Mouse (Mus musculus) spleen, postnatal 10 days (tissue): Measurements from ENCODE around the gene Btla.
A peak's percentile ranks its signal among the peaks of the same experiment; 100 is the strongest.

Source experiments
- DNase-seq, 2 experiments: peaks; one replicate each; pipeline ENCODE4 v3.0.0; 2021 to 2022; ENCODE audit warnings: low spot score in 2 of 2

Btla gene

DNA sequence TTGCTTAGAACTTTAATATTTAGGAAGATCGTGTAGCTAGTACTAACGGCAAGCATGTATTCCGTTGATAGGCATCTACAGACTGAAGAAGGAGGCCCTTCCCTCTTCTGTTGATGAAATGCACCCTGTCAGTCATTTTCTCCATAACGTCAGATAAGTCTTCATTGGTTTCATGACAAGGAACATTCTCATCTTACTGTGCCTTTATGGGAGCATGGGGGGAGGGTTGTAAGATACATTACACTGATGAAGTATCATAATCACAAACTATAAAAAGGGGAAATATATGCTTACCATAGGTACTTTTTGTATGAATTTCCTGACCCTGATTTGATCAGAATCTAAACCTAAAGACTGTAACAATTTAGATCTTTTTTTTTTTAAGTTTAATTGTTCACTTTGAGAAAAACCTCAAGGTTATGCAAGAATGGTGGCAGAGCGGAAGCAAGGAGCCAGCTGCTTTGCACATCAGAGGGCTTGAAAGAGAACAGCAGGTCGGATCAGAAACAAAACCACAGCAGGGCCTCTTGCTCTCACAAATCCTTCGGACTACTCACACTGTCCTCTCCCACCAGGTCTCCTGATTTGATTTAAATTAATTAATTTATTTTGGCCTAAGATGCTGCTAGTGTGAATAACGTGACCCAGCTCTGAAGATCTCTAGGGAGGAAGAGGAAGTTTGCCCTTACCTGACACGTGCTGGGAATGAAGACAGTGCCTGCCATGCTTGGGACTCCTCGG lies at the start of gene Btla:
Gene Btla, plus strand, starts transcription at position 668 of the 741 bp plus-strand sequence.
- peak in 1 of 2 experiments; percentile 55 for DNase-seq

DNA sequence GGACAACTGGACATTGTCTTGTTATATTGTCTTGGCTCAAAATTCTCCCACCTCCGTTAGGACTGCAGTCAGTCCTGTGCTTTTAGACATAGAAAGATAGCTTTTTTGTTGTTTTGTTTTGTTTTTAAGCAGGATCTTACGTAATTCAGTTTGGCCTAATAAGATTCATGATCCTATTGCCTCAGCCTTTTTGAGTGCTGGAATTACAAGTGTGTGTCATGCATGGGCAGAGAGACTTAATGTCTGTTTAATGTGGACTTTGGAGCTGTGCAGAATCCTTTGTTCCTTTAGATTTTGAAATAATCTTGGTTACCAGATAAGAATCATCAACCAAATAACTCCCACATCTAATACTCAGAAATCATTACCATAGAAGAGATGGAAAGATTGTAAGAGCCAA lies 45.6 kb upstream of the Btla start:
- DNase-seq = no peak

DNA sequence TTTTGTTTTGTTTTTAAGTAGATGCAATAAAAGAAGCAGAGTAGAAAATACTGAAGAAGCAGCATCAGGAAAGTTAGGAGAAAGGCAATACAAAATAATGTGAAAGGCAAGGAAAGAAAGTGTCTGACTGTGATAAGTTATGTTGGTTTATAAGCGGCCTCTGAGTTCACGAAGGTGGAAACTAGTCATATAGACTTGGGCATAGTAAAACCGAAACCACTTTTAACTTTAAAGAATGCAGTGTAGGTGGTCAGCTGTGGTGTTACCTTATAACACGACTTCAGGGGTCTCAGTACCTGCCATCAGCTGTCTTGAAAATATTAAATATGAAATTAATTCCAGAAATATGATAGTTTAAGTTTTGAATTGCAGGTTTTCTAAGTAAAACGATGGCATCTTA lies 42.3 kb upstream of the Btla start:
- DNase-seq = no peak

DNA sequence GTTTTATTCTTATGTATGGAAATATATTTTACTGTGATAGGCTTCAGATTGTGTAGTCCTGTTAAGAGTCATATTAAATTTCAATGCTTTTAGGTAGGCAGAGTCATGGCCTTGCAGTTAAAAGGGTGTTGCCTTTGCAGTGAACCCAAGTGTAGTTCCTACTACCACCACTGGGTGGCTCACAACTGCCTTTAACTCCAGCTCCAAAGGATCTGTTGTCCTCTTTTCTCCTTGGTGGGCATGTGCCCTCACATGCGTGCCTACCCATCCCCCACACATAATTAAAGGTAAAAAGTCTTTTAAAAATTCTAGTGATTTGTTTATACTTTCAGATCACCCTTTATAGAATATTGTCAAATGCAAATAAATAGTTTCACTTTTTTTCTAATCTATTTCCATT lies 31.5 kb upstream of the Btla start:
- DNase-seq = peak; percentile 40 to 81

DNA sequence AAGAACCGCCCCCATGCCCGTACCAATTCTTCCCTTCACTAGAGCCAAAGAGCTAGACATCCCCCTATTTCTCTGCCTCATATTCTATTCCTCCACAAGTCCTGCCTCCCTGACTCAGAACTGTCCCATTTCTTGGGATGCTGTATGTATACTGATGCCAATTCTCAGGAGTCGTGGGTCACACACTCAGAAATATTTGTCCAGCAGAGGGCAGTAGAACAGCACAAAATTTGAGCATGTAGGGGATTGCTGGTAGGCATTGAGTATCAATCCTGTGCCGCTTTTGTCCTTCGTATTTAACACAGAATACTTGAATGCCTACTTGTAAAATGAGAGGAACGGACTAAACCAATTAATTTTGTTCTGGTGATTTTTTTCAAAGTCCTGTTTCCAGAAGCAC lies 27.3 kb upstream of the Btla start:
- DNase-seq = peak; percentile 18 to 62

DNA sequence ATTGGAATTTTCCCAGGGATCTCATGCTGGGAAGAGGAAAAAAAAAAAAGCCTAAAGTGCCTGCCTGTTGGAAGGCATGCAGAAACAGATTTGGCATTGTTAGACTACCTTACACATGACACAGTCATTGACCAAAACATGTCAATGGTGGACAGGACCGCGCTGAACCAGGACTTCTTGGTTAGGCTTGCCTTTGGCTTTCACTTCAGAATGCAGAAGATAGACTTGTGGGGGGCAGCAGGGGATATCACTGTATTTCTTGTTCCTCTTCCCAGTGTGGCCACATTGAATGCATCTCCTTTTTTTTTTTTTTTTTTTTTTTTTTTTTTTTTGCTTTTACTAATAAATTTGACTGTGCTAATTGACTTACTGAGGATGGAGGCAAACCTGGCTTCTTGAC lies 22.7 kb upstream of the Btla start:
- no peak for DNase-seq

DNA sequence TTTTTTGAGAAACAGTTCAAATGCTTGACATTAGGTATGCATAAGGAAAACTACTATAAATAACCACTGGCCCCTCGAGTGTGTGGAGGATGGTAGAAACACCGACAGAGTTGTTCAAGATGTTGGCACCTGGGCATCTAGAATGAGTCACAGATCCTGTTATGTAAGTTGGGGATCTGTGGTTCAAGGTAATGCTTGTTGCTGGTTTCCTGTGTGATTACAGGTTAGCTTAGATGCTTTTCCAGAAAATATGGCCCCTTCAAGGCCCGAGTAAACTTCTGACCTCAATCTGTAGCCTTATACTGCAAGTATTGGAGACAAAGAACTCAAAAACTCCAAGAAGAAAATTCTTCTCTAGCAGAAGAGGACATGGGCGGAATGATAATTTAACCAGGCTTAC lies 19.7 kb upstream of the Btla start:
- DNase-seq = no peak

DNA sequence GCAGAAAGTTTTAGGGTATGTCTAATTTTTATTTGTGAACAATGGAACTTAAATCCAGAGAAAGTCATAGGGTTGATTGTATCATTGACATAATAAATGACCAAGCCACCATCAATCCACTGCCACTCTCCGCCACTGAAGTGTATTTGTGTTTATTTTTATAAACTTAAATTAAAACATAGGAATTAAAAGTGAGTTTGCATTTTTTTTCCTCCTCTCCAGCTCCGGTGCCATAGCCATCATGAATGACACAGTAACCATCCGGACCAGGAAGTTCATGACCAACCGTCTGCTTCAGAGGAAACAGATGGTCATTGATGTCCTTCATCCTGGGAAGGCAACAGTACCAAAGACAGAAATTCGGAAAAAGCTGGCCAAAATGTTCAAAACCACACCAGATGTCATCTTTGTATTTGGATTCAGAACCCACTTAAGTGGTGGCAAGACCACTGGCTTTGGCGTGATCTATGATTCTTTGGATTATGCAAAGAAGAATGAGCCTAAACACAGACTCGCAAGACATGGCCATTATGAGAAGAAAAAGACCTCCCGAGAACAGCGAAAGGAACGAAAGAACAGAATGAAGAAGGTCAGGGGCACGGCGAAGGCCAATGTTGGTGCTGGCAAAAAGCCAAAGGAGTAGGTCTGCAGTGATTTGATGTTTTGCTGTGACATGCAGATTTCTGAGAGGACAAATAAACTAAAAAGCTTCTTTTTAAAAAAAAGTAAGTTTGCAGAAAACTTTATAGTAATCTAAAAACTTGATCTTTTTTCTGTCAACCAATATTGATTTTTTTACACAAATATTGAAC lies 19.1 kb upstream of the Btla start:
- DNase-seq = no peak

DNA sequence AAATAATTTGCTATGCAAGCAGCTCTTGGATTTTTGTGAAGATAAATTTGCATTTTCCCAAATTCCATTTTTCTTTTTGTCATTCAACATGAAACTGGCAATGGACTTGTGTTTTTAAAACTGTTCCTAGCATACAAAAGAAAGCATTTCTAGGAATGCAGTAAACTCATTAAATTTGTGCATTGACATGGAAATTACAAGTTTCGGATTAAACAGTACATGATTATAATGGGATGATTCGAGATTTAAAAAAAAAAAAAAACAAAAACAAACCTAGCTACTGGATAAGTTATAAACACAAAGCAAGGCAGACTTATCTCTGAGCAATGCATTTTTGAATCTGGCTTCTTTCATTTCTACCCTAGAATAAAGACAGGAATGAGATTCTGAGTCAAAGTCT lies 2.1 kb upstream of the Btla start:
- DNase-seq = no peak

DNA sequence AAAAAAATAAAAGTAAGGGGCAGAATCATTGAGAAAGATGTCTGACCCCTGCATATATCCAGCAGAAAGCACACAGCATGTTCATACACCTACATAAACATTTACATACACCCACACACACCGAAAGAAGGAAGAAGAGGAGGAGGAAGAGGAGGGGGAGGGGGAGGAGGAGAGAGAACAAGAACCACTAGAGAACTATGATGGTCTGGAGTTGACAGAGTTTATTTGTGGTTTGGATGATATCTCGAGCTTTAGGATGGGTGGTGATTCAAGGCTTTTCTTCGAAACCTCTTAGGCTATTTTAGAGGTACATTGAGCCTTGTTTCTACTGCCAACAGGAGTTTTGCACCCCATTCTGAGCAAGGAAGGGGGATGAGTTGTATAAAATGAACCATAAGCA lies 1.3 kb upstream of the Btla start:
- peak in 1 of 2 experiments; percentile 25 for DNase-seq

DNA sequence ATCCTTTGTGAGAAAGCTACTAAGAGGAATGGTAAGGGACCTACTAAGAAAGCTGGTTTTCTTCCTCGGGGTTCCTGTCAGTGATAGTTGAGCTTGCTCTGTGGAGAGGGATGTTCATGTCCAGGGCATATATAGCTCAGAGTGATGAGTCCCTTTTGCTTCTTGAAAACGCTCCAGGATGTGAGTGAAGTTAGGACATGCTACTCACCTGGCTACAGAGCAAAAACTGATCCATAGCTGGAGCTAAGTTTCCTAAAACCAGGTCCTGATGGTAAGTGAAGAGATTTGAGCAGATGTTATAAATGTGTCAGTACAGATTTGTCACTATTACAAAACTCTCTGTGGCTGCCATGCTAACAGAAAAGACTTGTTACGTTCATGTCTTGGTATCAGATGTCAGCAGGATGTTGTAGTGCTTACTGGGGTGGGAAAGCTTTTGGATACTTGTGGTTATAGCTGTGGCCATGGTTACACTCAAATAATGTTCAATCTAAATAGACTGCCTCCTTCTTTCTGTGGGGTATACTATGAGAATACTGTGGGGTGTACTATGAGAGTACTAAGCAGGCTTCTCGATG lies 405 bp downstream of the Btla start:
- no peak for DNase-seq

DNA sequence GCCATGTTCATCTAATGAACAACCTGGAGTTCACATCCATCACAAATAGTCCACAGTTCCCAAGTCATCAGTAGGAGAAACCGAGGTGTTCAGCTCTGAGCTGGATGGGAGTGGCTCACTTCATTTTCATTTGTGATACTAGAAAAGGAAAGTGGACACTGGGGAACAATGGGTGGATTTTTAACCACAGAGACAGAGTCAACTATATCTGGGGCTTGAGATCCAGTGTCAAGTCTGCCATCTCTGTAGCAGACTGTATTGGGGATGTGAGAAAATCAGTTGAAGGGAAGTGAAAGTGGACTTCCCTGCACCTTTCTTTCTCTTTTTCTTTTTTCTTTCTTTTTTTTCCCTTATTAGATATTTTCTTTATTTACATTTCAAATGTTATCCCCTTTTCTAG lies 2.9 kb downstream of the Btla start:
- DNase-seq = no peak

DNA sequence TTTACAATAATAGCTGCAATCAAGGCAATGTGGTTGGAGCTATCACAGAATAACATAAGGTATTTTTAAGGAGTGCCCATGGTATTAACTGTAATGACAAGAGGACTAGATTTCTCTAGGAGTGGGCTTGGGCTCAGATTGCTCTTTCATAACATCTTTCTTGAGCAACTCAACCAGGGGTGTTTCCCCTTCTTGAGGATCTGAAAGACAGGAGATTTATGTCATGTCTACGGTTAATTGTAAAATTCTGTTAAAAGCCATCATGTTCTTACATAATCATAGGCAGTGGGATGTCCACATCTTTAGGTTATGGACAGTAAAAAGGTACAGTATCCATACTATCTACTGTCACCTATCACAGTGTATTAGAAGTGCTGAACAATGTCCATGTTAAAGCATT lies 7.2 kb downstream of the Btla start:
- no peak for DNase-seq

DNA sequence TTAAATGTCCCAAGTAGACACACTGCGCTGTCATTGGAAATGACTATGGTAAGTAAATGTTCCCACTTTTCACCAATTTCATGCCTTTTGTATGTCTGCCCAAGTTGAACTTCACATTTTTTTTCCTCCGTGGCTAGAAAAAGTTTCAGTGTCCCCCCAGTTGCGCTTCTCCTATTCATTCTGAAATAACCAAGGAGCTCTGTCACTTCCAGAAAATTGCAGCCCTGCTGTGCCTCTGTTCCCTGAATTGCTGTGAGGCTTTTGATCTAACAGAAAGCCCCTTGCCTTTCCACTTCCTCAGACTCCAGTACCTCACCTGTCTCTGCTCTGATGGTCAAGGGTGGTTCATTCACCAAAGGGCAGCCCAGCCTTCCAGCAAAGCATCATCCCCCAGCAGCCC lies 8.9 kb downstream of the Btla start:
- DNase-seq = no peak

DNA sequence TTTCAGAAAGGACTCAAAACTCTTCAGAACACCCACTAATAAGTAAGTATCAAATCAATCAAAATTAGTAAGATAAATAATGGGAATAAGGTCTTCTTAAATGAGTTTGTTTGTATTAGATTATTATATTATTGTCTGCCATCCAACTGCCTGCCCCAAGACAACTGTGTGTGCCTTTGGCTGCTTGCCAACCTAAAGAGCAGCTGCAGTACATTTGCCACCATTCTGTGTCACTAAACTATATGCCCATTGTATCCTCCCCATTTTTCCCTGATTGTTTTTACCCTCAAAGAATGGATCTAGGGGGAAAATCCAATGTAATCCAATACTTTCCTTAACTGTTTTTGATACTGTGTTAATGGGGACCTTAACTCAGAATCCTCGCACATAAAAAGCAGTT lies 18.6 kb downstream of the Btla start:
- DNase-seq = no peak

DNA sequence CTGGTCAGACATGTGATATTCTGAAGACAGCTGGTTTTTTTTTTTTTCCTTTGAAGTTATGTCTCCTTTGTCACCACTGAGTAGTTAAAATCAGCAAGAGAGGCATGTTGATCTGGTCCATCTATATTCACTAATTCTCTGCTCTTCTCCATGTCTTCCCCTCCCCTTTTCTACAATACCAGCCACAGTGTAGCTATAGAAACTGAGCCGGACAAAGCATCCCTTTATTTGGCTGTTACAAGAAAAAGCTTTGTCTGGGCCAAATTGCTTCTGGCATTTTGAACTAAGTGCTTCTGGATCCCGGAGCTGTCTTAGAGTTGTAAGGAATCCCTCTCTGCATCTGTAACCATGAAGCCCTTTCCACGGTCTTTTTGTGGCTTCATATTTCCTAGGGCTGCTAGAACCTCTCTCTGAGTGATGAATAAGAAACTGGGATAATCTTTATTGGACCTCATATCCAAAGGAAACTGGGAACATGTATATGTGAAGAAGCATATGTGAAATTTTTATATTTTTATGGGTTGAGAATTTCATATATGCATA lies 20.9 kb downstream of the Btla start:
- DNase-seq = no peak

DNA sequence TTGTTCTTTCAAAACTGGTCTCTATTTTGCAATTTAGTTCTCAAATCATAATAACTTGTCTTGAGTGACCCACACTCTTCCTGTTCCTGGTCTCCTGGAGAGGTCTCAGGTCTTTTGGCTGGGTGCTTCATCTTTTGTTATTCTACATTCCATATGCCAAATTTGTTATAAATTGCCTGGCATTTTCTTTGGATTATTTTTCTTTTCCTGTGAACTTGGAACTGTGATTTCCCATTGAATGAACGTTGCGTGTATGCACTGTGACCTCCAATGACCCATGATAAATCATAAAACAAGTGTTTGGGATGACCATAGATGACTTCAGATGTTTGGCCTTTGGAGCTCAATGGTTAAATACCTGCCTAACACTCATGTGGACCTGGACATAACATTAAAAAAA lies 25.6 kb downstream of the Btla start:
- DNase-seq = no peak

DNA sequence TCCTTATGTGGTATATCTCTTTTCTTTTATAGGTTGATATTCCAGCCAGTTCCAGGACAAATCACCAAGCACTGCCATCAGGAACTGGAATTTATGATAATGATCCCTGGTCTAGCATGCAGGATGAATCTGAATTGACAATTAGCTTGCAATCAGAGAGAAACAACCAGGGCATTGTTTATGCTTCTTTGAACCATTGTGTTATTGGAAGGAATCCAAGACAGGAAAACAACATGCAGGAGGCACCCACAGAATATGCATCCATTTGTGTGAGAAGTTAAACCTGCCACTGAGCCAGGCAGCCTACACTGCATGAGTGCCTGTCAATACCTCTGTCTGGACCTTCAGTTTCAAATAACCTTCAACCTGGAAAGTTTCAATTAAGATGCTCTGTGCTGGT lies 26.2 kb downstream of the Btla start:
- no peak for DNase-seq

DNA sequence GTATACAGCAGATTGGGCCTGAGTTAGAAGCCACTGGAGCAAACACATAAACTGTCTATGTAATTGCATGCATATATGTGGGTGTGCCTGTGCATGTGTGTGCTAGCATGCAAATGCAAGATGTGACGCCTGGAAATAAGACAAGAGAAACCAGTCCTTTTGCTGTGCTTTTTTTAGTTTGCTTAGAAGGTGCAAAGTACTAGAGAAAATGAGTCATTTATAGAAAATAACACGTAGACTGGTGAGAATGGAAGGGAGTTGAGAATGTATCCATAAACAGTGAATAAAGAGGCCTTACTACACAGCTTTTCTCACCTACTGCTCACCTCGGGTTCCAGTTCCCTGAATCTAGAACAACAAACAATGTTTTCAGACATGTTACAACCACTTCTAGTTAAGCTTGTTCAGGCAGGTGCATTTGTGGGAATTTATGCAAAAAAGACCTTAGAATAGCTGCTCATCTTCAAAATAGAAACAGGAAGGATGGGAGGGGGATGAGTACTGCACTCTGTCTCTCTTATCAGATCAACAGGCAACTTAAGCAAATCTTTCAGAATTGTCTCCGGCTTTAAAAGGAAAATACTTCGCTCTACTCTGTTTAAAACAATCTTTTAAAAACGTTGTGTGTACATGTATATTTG lies 27.8 kb downstream of the Btla start:
- DNase-seq = no peak

DNA sequence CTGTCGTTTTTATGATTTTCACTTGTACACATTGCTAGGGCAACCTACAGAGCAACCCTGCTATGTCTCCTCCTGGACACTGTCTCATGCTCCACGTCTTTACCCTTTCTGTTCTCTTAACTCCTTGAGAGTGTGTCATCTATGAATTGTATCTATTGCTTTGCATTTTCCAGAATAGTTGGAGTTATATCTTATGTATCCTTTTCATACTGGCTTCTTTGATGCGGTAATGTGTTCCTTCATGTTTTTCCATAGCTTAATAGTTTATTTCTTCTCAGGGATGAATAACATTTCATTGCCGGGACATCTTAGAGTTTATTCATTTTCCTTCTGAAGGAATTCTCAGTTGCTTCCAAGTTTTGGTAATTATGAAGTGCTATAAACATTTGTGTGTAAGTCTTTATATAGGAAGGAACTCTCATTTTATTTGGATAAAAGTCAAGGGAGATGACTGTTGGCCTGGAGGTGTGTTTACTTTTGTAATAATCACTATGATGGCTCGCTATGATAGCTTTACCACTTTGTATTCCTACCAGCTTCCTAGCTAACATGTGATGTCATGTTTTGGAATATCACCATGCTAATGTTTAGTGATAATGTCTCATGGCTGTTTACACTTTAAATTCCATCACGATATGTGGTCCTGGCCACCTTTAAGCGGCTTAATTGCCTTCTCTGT lies 31.2 kb downstream of the Btla start:
- no peak for DNase-seq

DNA sequence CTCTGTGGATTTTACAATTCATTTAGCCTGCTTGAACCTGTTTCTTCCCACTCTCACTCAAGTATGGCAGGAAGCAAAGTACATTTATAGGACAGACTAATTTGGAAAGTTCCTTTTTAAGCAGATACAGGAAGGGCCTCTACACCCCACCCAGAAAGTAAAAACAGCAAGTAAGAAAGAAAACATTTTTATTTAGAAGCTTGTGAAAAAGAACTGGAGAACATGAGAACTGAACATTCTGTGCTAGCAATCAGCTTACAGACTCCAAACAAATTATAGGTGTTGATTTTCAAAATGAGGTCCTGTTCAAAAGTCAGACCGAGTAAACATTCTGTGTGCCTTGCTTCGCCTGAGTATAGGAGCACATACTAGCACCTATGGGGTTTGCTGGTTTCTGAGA lies 32.8 kb downstream of the Btla start:
- no peak for DNase-seq

DNA sequence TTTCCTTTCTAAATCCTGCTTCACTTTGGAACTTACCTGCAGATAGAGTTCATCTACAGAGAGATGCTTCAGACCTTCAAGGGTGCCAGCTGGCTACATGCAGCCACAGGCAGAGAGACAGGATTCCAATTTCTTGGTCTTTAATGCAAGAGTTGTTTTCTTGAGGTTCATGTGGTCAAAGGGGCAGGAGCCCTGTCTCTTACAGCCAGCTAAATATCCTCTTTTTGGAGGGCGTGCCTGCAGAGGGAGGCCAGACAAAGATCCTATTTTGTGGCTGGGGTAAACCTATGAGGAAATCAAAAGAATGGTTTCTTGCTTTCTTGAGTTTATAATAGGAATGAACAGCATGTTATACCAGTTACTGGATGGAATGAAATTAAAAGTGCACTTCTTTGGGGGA lies 33.5 kb downstream of the Btla start:
- no peak for DNase-seq
